Mouse (Mus musculus): ENCODE measurements around the gene S100pbp. TPM values are rescaled to one million over a fixed set of nuclear protein-coding genes. Genes with fewer than 3 reads are reported as not detected.

The S100pbp gene
- total RNA-seq, 2 experiments from 2014 or later, result 40.5 to 42.1 TPM

GRCm38 (mm10) chr4:129110804-129111203, 78.7 kb downstream of the S100pbp start:
- no peak for DNase-seq
- intact Hi-C loops (cut with DNase I), result no loop called here

GRCm38 (mm10) chr4:129108624-129109023, 80.9 kb downstream of the S100pbp start:
- intact Hi-C loops (cut with DNase I), result no loop called here
- DNase-seq, result no peak

GRCm38 (mm10) chr4:129107348-129107899, 82.1 kb downstream of the S100pbp start:
- DNase-seq, result peak; percentile 74
- intact Hi-C loops (cut with DNase I), result no loop called here

- intact Hi-C loops (cut with DNase I), result no loop called here
- no peak for DNase-seq
Observed at GRCm38 (mm10) chr4:129106073-129106472, 83.5 kb downstream of the S100pbp start.

- intact Hi-C loops (cut with DNase I), result no loop called here
- no peak for DNase-seq
Observed at GRCm38 (mm10) chr4:129105356-129105755, 84.2 kb downstream of the S100pbp start, which contains the start of gene Tmem54. Gene Tmem54 (plus strand): TSS chr4:129105548.

GRCm38 (mm10) chr4:129102133-129102829, 87.2 kb downstream of the S100pbp start:
- no peak for DNase-seq
- intact Hi-C loops (cut with DNase I), result no loop called here

Other genes starting within 250 kb of the S100pbp start
- 10 to 100 TPM; 17.8 to 20.0 TPM for gene Azin2, start 227.3 kb downstream of the S100pbp start, total RNA-seq (2021)
- 10 to 100 TPM; 33.5 to 33.8 TPM for gene Ak2, start 197.8 kb downstream of the S100pbp start, total RNA-seq (2021)
- gene Rnf19b, start 131.5 kb downstream of the S100pbp start, total RNA-seq (2021), result 100 to 1,000 TPM in 1 of 2 experiments, 10 to 100 TPM in 1; 97.9 to 102 TPM
- not detected for gene Tmem54, start 84.2 kb downstream of the S100pbp start, total RNA-seq (2021)
- gene Hpca, start 67.7 kb downstream of the S100pbp start, total RNA-seq (2021), result 100 to 1,000 TPM; 189 to 218 TPM
- 10 to 100 TPM; 16.4 to 18.0 TPM for gene Fndc5, start 52.7 kb downstream of the S100pbp start, total RNA-seq (2021)
- gene Yars, start within 50 bp of the S100pbp start, total RNA-seq (2021), result 100 to 1,000 TPM; 113 to 121 TPM
- gene C77080, start 71.7 kb upstream of the S100pbp start, total RNA-seq (2021), result 10 to 100 TPM in 1 of 2 experiments, 1 to 10 TPM in 1; 9.7 to 11.7 TPM
- gene Sync, start 97.9 kb upstream of the S100pbp start, total RNA-seq (2021), result 1 to 10 TPM in 1 of 2 experiments, under 1 TPM in 1; 0.58 to 1.6 TPM
- gene Rbbp4, start 145.6 kb upstream of the S100pbp start, total RNA-seq (2021), result 100 to 1,000 TPM; 156 to 186 TPM
- gene Zbtb8os, start 146.0 kb upstream of the S100pbp start, total RNA-seq (2021), result 10 to 100 TPM; 18.0 to 18.5 TPM
- 10 to 100 TPM in 1 of 2 experiments, 1 to 10 TPM in 1; 9.8 to 11.3 TPM for gene Zbtb8a, start 188.4 kb upstream of the S100pbp start, total RNA-seq (2021)